Comparison of ENCODE assay signal across 29 mouse cellular contexts in genomic region chr6:145204440-145204839, GRCm38 (mm10). TPM values are rescaled to one million over a fixed set of nuclear protein-coding genes. Genes with fewer than 3 reads are reported as not detected.
"Had no signal": no experiment of that assay in that cellular context is flagged by ENCODE, and none has a peak within 500 bp of the region (broad histone marks: within the 10 kb centered on the region; RNA-seq: fewer than 3 reads in every experiment).

No protein-coding gene starts in this region.

- H3K4me1 ChIP-seq: embryonic facial prominence, embryonic 10.5 days; embryonic facial prominence, embryonic 12.5 days; embryonic facial prominence, embryonic 13.5 days; embryonic facial prominence, embryonic 15.5 days; forebrain, embryonic 10.5 days; forebrain, embryonic 12.5 days; forebrain, embryonic 13.5 days; forebrain, embryonic 15.5 days had no signal

- H3K4me2 ChIP-seq: embryonic facial prominence, embryonic 12.5 days; embryonic facial prominence, embryonic 13.5 days; embryonic facial prominence, embryonic 15.5 days; forebrain, embryonic 12.5 days; forebrain, embryonic 13.5 days; forebrain, embryonic 15.5 days had no signal

- H3K9me3 ChIP-seq: embryonic facial prominence, embryonic 10.5 days; embryonic facial prominence, embryonic 12.5 days; embryonic facial prominence, embryonic 13.5 days; embryonic facial prominence, embryonic 15.5 days; forebrain, embryonic 10.5 days; forebrain, embryonic 12.5 days; forebrain, embryonic 13.5 days; forebrain, embryonic 15.5 days had no signal

- H3K36me3 ChIP-seq: embryonic facial prominence, embryonic 10.5 days; embryonic facial prominence, embryonic 12.5 days; embryonic facial prominence, embryonic 13.5 days; embryonic facial prominence, embryonic 15.5 days; forebrain, embryonic 10.5 days; forebrain, embryonic 12.5 days; forebrain, embryonic 15.5 days had no signal

- H3K27me3 ChIP-seq: embryonic facial prominence, embryonic 12.5 days; embryonic facial prominence, embryonic 13.5 days; embryonic facial prominence, embryonic 15.5 days; forebrain, embryonic 12.5 days; forebrain, embryonic 13.5 days; forebrain, embryonic 15.5 days had no signal

- DNase-seq: cerebellum, adult 2 months; cerebellum, adult 8-10 months; cerebellum, adult 9-10 months; cerebellum, adult 9-11 months; cerebellum, postnatal 10 days; cerebellum, postnatal 14 days; cerebellum, postnatal 25 days; cerebellum, postnatal 36 days; embryo, embryonic 11 days; forebrain, postnatal 0 days; gastrocnemius, adult 2 months; gastrocnemius, postnatal 10 days; gastrocnemius, postnatal 14 days; gastrocnemius, postnatal 25 days; gastrocnemius, postnatal 36 days; heart, adult 18-20 months; heart, adult 2 months had no signal

- ATAC-seq: forebrain, embryonic 13.5 days; forebrain, embryonic 14.5 days; forebrain, embryonic 15.5 days; forebrain, embryonic 16.5 days; forebrain, postnatal 0 days had no signal

- H3K4me3 ChIP-seq: embryonic facial prominence, embryonic 10.5 days; embryonic facial prominence, embryonic 12.5 days; embryonic facial prominence, embryonic 13.5 days; embryonic facial prominence, embryonic 15.5 days; erythroblast, embryonic 14.5 days; forebrain, embryonic 10.5 days; forebrain, embryonic 12.5 days; forebrain, embryonic 13.5 days; forebrain, embryonic 15.5 days; gastrocnemius, adult 2 months; heart, adult 2 months had no signal

- H3K27ac ChIP-seq: embryonic facial prominence, embryonic 10.5 days; embryonic facial prominence, embryonic 12.5 days; embryonic facial prominence, embryonic 13.5 days; embryonic facial prominence, embryonic 15.5 days; forebrain, embryonic 10.5 days; forebrain, embryonic 12.5 days; forebrain, embryonic 13.5 days; forebrain, embryonic 15.5 days; gastrocnemius, adult 2 months; heart, adult 2 months had no signal

- H3K9ac ChIP-seq: embryonic facial prominence, embryonic 12.5 days; embryonic facial prominence, embryonic 13.5 days; embryonic facial prominence, embryonic 15.5 days; forebrain, embryonic 12.5 days; forebrain, embryonic 13.5 days; forebrain, embryonic 15.5 days; forebrain, postnatal 0 days had no signal

RNA-seq across cellular contexts. Expression of gene Casc1, which starts 6.4 kb away (rescaled TPM):
- total RNA-seq: granulocyte monocyte progenitor cell, adult 5-6 weeks had no signal
- polyA plus RNA-seq: erythroblast, embryonic 14.5 days had no signal
